Mouse (Mus musculus): ENCODE measurements at regions not wholly inside any gene's neighbourhood (a gene's known extent, or its start where the extent isn't known, plus 50 kb on each side); places are given as distances from the start of the nearest gene placed in this dataset.

DNA sequence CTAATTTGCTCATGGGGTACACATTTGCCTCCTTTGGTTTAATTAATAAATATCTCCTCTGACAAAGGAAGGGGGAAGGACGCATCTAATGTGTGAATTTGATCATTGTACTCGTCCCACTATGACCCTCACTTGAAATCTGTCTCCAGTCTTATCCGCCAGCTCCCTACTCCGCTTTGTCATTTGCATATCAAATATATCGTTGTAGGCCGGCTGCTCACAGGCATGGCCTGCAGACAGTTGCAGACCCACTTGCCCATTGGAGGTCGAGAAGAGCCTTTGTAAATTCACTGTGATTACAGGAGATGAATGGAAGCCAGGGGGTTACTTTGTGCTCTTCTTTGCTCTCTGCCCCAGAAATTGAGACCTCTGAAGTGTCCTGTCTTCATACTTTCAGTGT, 457.5 kb upstream of the 4930412O13Rik start:
- no peak for TF ChIP-seq EP300 (IDR thresholded peaks at IDR 0.05; ENCODE audit: insufficient read depth, low read depth, low read length)
- no peak for TF ChIP-seq CTCF (IDR thresholded peaks at IDR 0.05)
- TF ChIP-seq POLR2A (IDR thresholded peaks at IDR 0.05; ENCODE audit: insufficient read depth, low read depth, low read length), result no peak

Measured in heart, adult 2 months (tissue).